Mouse (Mus musculus): ENCODE data around the gene Pop4. TPM values are rescaled to one million over a fixed set of nuclear protein-coding genes. Genes with fewer than 3 reads are reported as not detected.

Gene Pop4
- total RNA-seq, 1 experiment: 49.8 TPM

DNA sequence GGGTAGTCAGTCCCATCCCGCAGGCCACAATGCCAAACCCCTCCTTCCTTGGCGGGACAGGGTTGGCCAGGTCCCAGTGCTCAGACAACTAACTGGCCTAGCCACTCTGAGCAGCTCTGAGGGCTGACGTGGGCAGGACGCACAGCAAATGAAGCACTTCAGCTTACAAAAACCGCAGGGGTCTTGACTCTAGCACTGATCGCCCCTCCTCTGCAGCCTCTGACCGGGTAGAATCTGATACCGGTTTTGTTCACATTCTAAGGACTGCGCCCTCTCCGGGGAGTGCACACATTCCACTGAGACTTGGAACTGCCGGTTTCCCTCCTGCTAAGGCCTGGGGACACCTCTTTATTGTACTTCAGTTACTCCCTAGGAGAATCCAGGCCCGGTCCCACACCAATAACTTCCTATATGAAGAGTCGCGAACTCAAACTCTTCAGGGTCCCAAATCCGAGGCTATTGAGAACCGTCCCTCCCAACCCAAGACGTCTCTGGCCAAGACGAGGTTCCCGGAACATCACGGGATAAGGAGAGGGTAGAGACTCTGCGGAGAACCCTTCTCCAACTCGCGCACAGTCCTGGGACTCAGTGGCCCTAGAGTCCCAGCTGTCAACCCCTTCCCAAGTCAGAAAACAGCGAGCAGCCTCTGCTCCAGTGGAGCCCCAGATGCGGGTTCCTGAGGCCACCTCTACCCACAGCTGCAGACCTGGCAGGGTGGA is 43.9 kb downstream of the Pop4 start:
- DNase-seq (ENCODE audit: low read depth, low spot score): peak; percentile 76
- peak overlapping the region; percentile 83 for H3K9ac ChIP-seq (ENCODE audit: insufficient read depth, low read depth, low read length, poor library complexity, severe bottlenecking)
- H3K9me3 ChIP-seq (ENCODE audit: control insufficient read depth, insufficient read depth, low read depth, low read length): no peaks in the 10 kb centered on the region
- no peak for TF ChIP-seq MAFK (IDR thresholded peaks at IDR 0.05; ENCODE audit: insufficient read depth, low read depth, low read length)
- 0 out of 2 replicates have a peak, but pooled peaks have one; percentile 10 for TF ChIP-seq CHD2 (IDR thresholded peaks at IDR 0.05; ENCODE audit: low read depth, low read length)
- H3K4me1 ChIP-seq (ENCODE audit: control insufficient read depth in 2 of 2, insufficient read depth in 2 of 2, low read length in 2 of 2, poor library complexity in 1 of 2): peaks cover 0 to 15% of the 10 kb centered on the region in 2 experiments; a peak in 2 of 4 replicates
- peak overlapping the region; percentile 75 for H3K27ac ChIP-seq (ENCODE audit: insufficient read depth, low read depth, low read length, poor library complexity, severe bottlenecking)
- H3K36me3 ChIP-seq (ENCODE audit: control insufficient read depth, insufficient read depth, low read length, poor library complexity, severe bottlenecking): no peaks in the 10 kb centered on the region; the same call in 1 of the 2 replicates
- peak overlapping the region; percentile 79 to 85 for H3K4me3 ChIP-seq (ENCODE audit: insufficient read depth in 1 of 2, low read depth in 1 of 2, low read length in 2 of 2, poor library complexity in 1 of 2, severe bottlenecking in 1 of 2)
- in situ Hi-C loops (cut with MboI; ENCODE audit: low sequenced_read_pairs in 2 of 2, unreplicated experiment in 2 of 2): no loop called here

- TF ChIP-seq ZNF384 (IDR thresholded peaks at IDR 0.05; ENCODE audit: low read depth, low read length): no peak
- TF ChIP-seq MAFK (IDR thresholded peaks at IDR 0.05; ENCODE audit: insufficient read depth, low read depth, low read length): no peak
- TF ChIP-seq ZC3H11A (IDR thresholded peaks at IDR 0.05; ENCODE audit: borderline replicate concordance, low read depth, low read length): no peak
- in situ Hi-C loops (cut with MboI; ENCODE audit: low sequenced_read_pairs in 2 of 2, unreplicated experiment in 2 of 2): no loop called here
- Histone ChIP-seq H3K36me3 (ENCODE audit: control insufficient read depth, insufficient read depth, low read length, poor library complexity, severe bottlenecking) (peaks cover 3% of the 10 kb centered on the region; the same call in 1 of the 2 replicates), H3K4me1 (ENCODE audit: control insufficient read depth in 2 of 2, insufficient read depth in 2 of 2, low read length in 2 of 2, poor library complexity in 1 of 2) (peaks cover 0 to 21% of the 10 kb centered on the region in 2 experiments; a peak in 2 of 4 replicates), H3K27ac (ENCODE audit: insufficient read depth, low read depth, low read length, poor library complexity, severe bottlenecking) (no peak overlapping the region), H3K9me3 (ENCODE audit: control insufficient read depth, insufficient read depth, low read depth, low read length) (no peaks in the 10 kb centered on the region), H3K4me3 (ENCODE audit: insufficient read depth in 1 of 2, low read depth in 1 of 2, low read length in 2 of 2, poor library complexity in 1 of 2, severe bottlenecking in 1 of 2) (no peak overlapping the region), H3K9ac (ENCODE audit: insufficient read depth, low read depth, low read length, poor library complexity, severe bottlenecking) (no peak overlapping the region)
- no peak for DNase-seq (ENCODE audit: low read depth, low spot score)
Observed at GRCm38 (mm10) chr7:38226226-38226625, 45.0 kb downstream of the Pop4 start.

DNA sequence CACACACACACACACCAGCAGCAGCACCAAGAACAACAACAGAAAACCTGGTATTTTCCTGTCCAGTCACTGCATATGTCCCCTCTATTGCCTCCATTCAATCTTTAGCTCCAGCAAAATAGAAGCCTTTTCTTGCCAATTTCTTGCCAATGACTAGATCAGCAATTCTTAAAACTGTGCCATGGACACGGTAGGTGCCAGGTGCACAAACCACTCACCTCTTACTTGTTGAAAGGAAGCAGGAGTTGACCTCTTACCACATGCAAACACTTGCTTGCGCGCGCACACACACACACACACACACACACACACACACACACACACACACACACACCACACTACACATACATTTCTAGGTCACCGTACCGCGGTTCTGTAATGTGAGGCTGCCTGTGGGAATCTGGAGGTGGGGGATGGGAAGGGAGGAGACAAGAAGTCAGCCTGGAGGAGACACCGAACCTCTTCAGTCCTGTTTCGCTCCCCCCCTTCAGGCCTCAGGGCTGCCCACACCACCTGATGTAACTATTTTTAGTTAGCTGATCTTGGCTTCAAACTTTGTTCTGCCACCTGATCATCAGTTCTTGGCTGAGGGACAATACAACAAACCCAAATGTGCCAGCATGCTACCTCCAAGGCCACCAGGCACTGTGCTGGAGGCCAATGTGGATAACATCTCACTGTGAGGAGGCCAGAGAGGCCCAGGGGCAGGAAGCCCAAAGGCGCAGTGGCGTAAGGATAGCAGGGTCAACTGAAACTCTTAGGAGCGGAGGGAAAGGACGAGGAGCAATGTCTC is 46.5 kb downstream of the Pop4 start:
- Histone ChIP-seq H3K4me1 (ENCODE audit: control insufficient read depth in 2 of 2, insufficient read depth in 2 of 2, low read length in 2 of 2, poor library complexity in 1 of 2) (peaks cover 0 to 17% of the 10 kb centered on the region in 2 experiments; a peak in 1 of 4 replicates), H3K36me3 (ENCODE audit: control insufficient read depth, insufficient read depth, low read length, poor library complexity, severe bottlenecking) (peaks cover 16% of the 10 kb centered on the region; the same call in 1 of the 2 replicates), H3K9me3 (ENCODE audit: control insufficient read depth, insufficient read depth, low read depth, low read length) (no peaks in the 10 kb centered on the region), H3K27ac (ENCODE audit: insufficient read depth, low read depth, low read length, poor library complexity, severe bottlenecking) (no peak overlapping the region), H3K4me3 (ENCODE audit: insufficient read depth in 1 of 2, low read depth in 1 of 2, low read length in 2 of 2, poor library complexity in 1 of 2, severe bottlenecking in 1 of 2) (no peak overlapping the region), H3K9ac (ENCODE audit: insufficient read depth, low read depth, low read length, poor library complexity, severe bottlenecking) (no peak overlapping the region)
- DNase-seq (ENCODE audit: low read depth, low spot score): no peak
- in situ Hi-C loops (cut with MboI; ENCODE audit: low sequenced_read_pairs in 2 of 2, unreplicated experiment in 2 of 2): no loop called here
- TF ChIP-seq MAFK (IDR thresholded peaks at IDR 0.05; ENCODE audit: insufficient read depth, low read depth, low read length) (no peak), ZNF384 (IDR thresholded peaks at IDR 0.05; ENCODE audit: low read depth, low read length) (no peak), HCFC1 (IDR thresholded peaks at IDR 0.05; ENCODE audit: borderline replicate concordance, insufficient read depth, low read length) (no peak), ZC3H11A (IDR thresholded peaks at IDR 0.05; ENCODE audit: borderline replicate concordance, low read depth, low read length) (no peak), CHD2 (IDR thresholded peaks at IDR 0.05; ENCODE audit: low read depth, low read length) (no peak)

DNA sequence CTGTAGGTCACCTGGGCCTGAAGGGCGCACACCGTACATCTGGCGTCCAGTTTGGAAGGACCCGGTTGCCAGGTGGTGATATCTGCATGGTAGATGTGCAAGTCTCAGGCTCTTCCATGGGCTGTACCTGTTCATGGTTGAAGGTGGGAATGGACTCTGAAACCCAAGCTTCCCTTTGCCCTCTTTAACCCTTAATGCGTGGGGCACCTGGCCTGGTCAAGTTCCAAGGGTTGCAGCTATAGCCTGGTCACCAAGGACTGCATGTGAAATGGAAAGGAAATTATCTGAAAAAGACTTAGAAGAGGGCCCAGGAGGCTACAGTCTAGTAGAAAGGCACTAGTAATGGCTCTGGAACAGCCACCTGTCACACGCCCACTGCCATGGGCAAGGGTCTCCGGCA is 50.4 kb downstream of the Pop4 start:
- no peak for DNase-seq (ENCODE audit: low read depth, low spot score)
- Histone ChIP-seq H3K36me3 (ENCODE audit: control insufficient read depth, insufficient read depth, low read length, poor library complexity, severe bottlenecking) (peaks cover 16% of the 10 kb centered on the region; the same call in 1 of the 2 replicates), H3K4me3 (ENCODE audit: insufficient read depth in 1 of 2, low read depth in 1 of 2, low read length in 2 of 2, poor library complexity in 1 of 2, severe bottlenecking in 1 of 2) (peak overlapping the region in 1 of 2 experiments; percentile 58; a peak in 2 of 4 replicates), H3K27ac (ENCODE audit: insufficient read depth, low read depth, low read length, poor library complexity, severe bottlenecking) (no peak overlapping the region), H3K9ac (ENCODE audit: insufficient read depth, low read depth, low read length, poor library complexity, severe bottlenecking) (no peak overlapping the region), H3K9me3 (ENCODE audit: control insufficient read depth, insufficient read depth, low read depth, low read length) (no peaks in the 10 kb centered on the region), H3K4me1 (ENCODE audit: control insufficient read depth in 2 of 2, insufficient read depth in 2 of 2, low read length in 2 of 2, poor library complexity in 1 of 2) (peaks cover 0 to 12% of the 10 kb centered on the region in 2 experiments; a peak in 1 of 4 replicates)
- TF ChIP-seq ZC3H11A (IDR thresholded peaks at IDR 0.05; ENCODE audit: borderline replicate concordance, low read depth, low read length): no peak
- TF ChIP-seq MAFK (IDR thresholded peaks at IDR 0.05; ENCODE audit: insufficient read depth, low read depth, low read length): no peak
- no peak for TF ChIP-seq HCFC1 (IDR thresholded peaks at IDR 0.05; ENCODE audit: borderline replicate concordance, insufficient read depth, low read length)
- TF ChIP-seq ZNF384 (IDR thresholded peaks at IDR 0.05; ENCODE audit: low read depth, low read length): no peak
- no peak for TF ChIP-seq CHD2 (IDR thresholded peaks at IDR 0.05; ENCODE audit: low read depth, low read length)
- in situ Hi-C loops (cut with MboI; ENCODE audit: low sequenced_read_pairs in 2 of 2, unreplicated experiment in 2 of 2): no loop called here

Measured in ES-E14 (cell line).